Mouse (Mus musculus) bone marrow macrophage, adult 2 months (primary cell): ENCODE data around the gene Rgl2. TPM values are rescaled to one million over a fixed set of nuclear protein-coding genes. Genes with fewer than 3 reads are reported as not detected.

Experiments used
- H3K27ac ChIP-seq: 2 replicates; pipeline ENCODE4 v1.5.1; 2012; ENCODE audit warnings: low read depth, low read length; ENCODE audit not compliant: insufficient read depth
- H3K4me1 ChIP-seq: 2 replicates; pipeline ENCODE4 v1.6.1; 2012; ENCODE audit warnings: low read length; ENCODE audit not compliant: control insufficient read depth, insufficient read depth
- H3K4me3 ChIP-seq: 2 replicates; pipeline ENCODE4 v1.5.1; 2012; ENCODE audit warnings: mild to moderate bottlenecking, low read length, moderate library complexity; ENCODE audit not compliant: insufficient read depth
- CTCF ChIP-seq: IDR thresholded peaks from 2 replicates; pipeline ENCODE4 v1.5.1; 2012; ENCODE audit warnings: low read depth, mild to moderate bottlenecking, low read length, moderate library complexity
- POLR2A ChIP-seq: IDR thresholded peaks from 2 replicates; pipeline ENCODE4 v1.6.1; 2012; ENCODE audit warnings: mild to moderate bottlenecking, low read depth, low read length, borderline replicate concordance
- polyA plus RNA-seq: library from polyadenylated mRNA; stranded (reverse); fragments of >200 nt; gene quantifications from 2 replicates; pipeline ENCODE4 v1.2.4, GENCODE M21; 2012; ENCODE audit not compliant: missing spikeins, insufficient read depth, insufficient read length

Gene Rgl2
- polyA plus RNA-seq, 1 experiment, result 209 TPM

DNA sequence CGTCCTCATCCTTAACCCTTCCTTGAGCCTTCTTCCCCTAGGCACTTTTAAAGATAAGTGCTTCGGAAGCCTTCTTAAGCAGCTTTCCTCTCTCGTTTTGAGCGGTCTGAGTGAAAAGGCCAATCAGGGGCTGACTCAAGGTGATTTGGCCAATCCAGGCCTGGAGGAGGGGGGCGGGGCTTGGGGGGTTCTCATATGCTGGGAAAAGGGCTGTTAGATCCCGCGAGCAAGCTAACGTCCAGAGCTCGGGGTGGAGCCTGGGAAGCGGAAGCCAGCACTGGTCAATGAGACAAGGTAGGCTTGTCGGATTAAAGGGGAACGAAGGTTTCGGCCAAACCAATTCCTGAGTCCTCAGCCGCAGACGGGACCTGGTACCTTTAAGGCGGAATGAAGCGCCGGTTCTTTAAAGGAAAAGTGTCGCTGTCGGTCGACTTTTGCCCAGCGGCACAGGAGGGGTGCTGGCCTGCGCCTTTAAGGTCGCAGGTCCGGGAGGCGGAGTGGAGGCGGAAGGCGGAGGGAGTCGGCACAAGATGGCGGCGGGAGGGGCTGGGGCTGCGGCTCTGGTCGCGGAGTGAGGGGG, 13.6 kb upstream of the Rgl2 start, which contains the start of the genes Tapbp and Zbtb22:
Gene Tapbp, plus strand, starts transcription at position 229 of the 580 bp plus-strand sequence.
Gene Zbtb22, plus strand, starts transcription at position 234 of the 580 bp plus-strand sequence.
- H3K4me3 ChIP-seq, result peak within 1 kb of the TSS; percentile 75
- no peak for TF ChIP-seq POLR2A
- TF ChIP-seq CTCF, result no peak
- H3K27ac ChIP-seq, result peak within 1 kb of the TSS; percentile 28
- peaks cover 7% of the 10 kb centered on the region for H3K4me1 ChIP-seq

DNA sequence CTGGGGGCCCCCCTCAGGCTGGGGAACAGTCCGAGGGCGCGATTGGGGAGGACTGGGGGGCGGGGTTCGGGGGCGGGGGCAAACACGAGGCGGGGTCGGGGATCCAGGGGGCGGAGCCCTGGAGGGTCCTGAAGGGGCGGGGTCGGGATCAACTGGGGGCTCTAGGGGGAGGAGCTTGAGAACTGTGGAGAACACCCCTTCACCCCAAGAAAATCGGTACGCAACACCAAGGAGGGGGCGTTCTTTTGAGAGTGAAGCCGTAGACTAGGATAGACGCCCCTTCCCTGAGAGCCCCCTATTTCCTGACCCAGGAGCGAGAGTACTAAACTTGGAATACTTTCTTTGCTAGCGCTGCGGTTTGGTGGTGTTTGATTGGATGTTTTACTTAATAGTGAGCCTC, 13.0 kb upstream of the Rgl2 start:
- Histone ChIP-seq H3K27ac (peak overlapping the region; percentile 18; the same call in 1 of the 2 replicates), H3K4me3 (peak overlapping the region; percentile 75), H3K4me1 (peaks cover 7% of the 10 kb centered on the region)
- TF ChIP-seq CTCF, result no peak

DNA sequence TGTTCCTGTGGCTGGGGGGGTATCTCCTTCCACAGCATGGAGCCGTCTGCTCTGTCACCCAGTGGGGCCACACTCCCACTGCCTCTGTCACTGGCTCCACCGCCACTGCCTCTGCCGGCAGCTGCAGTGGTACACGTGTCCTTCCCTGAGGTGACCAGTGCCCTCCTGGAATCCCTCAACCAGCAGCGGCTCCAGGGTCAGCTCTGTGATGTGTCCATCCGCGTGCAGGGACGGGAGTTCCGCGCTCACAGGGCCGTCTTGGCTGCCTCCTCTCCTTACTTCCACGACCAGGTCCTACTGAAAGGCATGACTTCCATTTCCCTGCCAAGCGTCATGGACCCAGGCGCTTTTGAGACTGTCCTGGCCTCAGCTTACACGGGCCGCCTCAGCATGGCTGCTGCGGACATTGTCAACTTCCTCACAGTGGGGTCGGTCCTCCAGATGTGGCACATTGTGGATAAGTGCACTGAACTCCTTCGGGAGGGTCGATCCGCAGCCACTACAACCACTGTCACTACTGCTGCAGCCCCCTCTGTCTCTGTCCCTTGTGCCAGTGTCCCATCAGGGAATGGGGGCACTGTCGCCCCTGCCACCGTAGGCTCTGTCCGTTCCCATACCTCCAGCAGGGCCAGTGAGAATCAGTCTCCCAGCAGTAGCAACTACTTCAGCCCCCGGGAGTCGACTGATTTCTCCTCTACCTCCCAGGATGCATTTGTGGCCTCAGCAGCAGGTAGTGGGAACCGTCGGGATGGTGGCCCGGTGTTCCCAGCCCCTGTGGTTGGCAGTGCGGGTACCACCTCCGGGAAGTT, 12.3 kb upstream of the Rgl2 start:
- no peak for TF ChIP-seq POLR2A
- TF ChIP-seq CTCF, result no peak
- H3K27ac ChIP-seq, result no peak overlapping the region
- H3K4me3 ChIP-seq, result peak overlapping the region; percentile 75
- peaks cover 7% of the 10 kb centered on the region for H3K4me1 ChIP-seq

- H3K4me1 ChIP-seq, result peaks cover 7% of the 10 kb centered on the region
- H3K27ac ChIP-seq, result no peak overlapping the region
- H3K4me3 ChIP-seq, result no peak overlapping the region
- TF ChIP-seq CTCF (no peak), POLR2A (no peak)
These were observed 11.6 kb upstream of the Rgl2 start for GRCm38 (mm10) chr17:33917656-33918292.

GRCm38 (mm10) chr17:33918293-33919203, 10.8 kb upstream of the Rgl2 start:
- TF ChIP-seq POLR2A (no peak), CTCF (no peak)
- Histone ChIP-seq H3K4me1 (peaks cover 7% of the 10 kb centered on the region), H3K4me3 (peak overlapping the region; percentile 77), H3K27ac (peak overlapping the region; percentile 70)

DNA sequence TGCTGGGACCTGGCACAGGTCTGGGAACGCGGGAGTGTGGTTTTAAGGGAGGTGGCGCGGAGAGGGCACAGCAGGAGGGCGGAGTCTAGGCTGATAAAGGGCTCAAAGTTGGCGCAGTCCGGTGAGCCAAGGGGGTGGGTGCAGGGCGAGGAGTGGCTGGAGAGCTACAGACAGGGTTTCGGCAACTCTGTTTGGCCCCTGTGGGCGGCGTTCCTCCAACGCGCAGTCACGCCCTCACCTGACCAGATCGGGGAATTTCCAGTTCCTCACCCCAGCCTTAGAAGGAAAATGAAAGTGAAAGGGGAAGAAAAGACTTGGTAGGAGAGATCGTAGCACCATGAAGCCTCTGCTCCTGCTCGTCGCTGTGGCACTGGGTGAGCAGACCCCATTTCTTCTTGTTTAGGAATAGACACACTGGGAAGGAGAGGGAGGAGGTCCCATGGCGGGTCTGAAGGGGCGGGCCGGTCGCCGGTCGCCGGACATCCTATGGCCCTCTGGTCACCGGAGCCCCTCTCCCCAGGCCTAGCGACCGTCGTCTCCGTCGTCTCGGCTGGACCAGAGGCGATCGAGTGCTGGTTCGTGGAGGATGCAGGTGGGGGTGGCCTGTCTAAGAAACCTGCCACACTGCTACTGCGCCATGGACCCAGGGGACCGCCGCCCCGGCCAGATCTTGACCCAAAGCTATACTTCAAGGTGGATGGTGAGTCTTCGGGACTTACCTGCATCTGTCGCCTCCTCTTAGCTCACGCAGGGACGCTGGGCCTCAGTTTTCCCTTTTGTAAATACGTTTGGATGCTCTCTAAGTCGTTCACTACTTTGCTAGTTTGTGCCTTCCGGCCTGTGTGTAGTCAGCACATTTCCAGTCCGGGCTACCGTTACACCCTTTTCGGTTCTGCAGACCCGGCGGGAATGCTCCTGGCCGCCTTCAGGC, 9.7 kb upstream of the Rgl2 start:
- peak overlapping the region; percentile 77 for H3K4me3 ChIP-seq
- H3K4me1 ChIP-seq, result peaks cover 7% of the 10 kb centered on the region
- peak overlapping the region; percentile 70 for H3K27ac ChIP-seq
- no peak for TF ChIP-seq POLR2A
- TF ChIP-seq CTCF, result no peak

DNA sequence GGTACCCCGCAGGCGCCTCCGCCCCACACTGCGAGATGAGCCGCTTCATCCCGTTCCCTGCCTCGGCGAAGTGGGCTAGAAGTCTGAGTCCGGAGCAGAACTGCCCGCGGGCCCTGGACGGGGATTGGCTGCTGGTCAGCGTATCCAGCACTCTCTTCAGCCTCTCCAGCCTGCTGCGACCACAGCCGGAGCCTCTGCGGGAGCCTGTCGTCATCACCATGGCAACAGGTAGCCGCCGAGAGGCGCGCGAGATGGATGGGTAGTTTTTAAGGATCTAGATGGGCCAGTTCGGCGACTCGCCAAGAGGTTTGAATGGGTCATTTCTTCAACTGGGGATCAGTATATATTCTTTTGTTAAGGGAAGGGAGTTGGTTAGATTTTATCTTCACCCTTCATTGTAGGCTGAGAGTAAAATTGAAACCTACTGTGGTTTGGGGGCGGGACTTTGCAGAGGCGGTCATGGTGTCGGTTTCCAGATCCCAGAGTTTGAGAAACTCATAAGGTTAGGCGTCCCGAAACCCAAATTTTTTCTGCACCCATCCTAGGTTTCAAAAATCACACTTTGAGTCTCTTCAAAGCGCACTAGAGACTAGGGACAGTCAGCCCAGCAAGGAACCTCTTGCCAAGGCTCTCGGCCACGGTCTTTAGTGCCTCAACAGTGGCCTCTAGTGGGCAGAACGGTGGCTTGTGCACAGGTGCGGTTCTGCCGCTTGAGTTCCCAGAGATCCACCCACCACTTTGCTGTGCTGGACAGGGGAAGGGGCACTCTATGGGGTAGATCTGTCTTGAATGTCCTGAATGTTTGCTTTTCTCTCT, 8.9 kb upstream of the Rgl2 start:
- Histone ChIP-seq H3K27ac (peak overlapping the region; percentile 70), H3K4me3 (peak overlapping the region; percentile 77), H3K4me1 (peaks cover 5% of the 10 kb centered on the region)
- TF ChIP-seq CTCF, result peak; percentile 76; the same call in 1 of the 2 replicates
- no peak for TF ChIP-seq POLR2A

- no peak for TF ChIP-seq CTCF
- no peak for TF ChIP-seq POLR2A
- Histone ChIP-seq H3K4me1 (peaks cover 5% of the 10 kb centered on the region), H3K27ac (no peak overlapping the region), H3K4me3 (no peak overlapping the region)
These were observed 8.0 kb upstream of the Rgl2 start for GRCm38 (mm10) chr17:33921361-33921760.
